Mouse (Mus musculus) lung, postnatal 0 days (tissue): Measurements from ENCODE around the gene Ddrgk1.

ENCODE experiments used
- CTCF ChIP-seq: IDR thresholded peaks from 2 replicates; pipeline ENCODE4 v1.5.1; 2016; ENCODE audit warnings: antibody characterized with exemption, mild to moderate bottlenecking
- EP300 ChIP-seq: IDR thresholded peaks from 2 replicates; pipeline ENCODE4 v1.6.1; 2016; ENCODE audit warnings: antibody characterized with exemption, mild to moderate bottlenecking, control low read depth

GRCm38 (mm10) chr2:130656536-130656935 is 7.9 kb downstream of the Ddrgk1 start:
- TF ChIP-seq CTCF (no peak), EP300 (no peak)
